Mouse (Mus musculus): ENCODE measurements around the gene Aatk. TPM values are rescaled to one million over a fixed set of nuclear protein-coding genes. Genes with fewer than 3 reads are reported as not detected.
A peak's percentile ranks its signal among the peaks of the same experiment; 100 is the strongest.

The Aatk gene
- total RNA-seq, 2 experiments from 2014 or later = 213 to 224 TPM

DNA sequence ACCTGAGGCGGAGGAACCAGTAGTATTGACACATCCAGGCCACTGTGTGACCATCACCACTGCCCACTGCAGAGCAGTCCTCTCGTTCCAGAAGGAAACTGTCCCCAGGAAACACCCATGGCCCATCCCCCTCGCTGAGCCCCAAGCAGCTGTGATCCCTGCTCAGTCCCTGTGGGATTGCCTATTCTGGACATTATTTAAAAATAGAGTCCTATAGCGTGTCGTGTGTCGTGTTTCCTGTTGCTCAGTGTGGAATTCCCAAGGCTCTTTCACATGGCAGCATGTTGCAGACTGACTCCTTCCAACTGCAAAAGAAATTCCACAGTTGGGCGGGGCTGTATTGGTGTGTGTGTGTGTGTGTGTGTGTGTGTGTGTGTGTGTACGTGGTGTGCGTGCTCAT, 5.3 kb upstream of the Aatk start:
- DNase-seq = no peak

DNA sequence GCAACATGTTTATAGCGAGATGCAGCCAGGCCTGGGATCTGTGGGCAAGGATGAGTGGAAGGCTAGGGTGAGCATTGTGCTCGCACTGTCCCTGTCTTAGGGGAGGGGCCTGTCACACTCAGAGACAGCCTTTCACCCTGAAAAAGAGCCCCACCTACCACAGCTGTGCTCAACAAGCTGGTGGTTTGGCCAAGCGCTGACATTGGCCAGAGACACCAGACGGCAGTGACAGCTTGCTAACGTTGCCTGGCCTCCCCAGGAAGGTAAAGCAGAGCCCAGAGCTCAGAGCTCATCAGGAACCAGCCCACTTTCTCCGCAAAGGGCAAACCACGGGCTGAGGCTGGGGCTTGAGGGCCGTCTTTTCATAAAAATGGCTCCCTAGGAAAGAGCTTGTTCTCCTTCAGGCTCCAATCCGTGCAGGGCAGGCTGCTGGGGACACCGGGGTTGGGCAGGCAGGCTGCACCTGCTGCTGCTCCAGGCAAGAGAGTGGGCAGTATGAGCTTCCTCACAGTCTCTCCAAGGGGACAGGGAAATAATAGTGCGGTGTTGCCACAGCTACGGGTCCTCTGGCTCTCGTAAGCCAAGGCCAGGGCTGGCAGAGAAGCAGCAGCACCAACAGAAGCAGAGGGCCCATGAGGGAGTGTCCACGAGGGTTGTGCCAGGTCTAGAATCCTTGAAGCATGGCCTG, 4.3 kb upstream of the Aatk start:
- DNase-seq = no peak

DNA sequence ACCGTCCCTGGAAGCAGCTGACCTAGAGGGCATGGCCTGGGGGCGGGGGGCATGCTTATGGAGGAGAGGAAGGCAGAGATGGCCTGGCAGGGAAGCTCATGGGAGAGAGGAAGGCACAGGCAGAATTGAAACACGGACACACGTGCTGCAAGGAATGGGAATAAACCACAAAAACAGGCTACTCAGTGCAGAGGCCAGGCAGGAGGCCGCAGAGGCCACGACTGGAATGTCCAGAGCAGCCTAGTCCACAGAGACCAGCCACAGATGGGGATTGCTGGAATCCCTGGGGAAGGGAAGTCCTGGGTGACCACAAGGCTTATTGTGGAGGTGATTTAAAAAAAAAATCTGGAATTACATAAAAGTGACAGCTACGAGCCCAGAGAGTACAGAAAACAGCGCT, 2.1 kb upstream of the Aatk start:
- no peak for DNase-seq

DNA sequence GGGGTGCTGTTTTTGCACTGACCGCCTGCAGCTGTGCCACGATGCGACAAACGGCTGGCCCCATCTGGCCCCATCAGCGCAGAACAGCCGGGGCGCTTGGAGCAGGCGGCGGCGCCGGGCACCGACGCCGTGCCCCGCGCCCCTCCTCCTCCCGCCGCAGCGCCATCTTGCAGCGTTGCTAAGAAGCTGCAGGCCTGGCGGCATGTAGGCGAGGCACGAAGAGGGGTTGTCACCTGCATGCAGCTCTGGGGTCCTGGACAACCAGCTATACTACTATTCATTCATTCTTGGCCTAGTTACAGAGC, 1.2 kb upstream of the Aatk start:
- DNase-seq = peak; percentile 61 to 62

DNA sequence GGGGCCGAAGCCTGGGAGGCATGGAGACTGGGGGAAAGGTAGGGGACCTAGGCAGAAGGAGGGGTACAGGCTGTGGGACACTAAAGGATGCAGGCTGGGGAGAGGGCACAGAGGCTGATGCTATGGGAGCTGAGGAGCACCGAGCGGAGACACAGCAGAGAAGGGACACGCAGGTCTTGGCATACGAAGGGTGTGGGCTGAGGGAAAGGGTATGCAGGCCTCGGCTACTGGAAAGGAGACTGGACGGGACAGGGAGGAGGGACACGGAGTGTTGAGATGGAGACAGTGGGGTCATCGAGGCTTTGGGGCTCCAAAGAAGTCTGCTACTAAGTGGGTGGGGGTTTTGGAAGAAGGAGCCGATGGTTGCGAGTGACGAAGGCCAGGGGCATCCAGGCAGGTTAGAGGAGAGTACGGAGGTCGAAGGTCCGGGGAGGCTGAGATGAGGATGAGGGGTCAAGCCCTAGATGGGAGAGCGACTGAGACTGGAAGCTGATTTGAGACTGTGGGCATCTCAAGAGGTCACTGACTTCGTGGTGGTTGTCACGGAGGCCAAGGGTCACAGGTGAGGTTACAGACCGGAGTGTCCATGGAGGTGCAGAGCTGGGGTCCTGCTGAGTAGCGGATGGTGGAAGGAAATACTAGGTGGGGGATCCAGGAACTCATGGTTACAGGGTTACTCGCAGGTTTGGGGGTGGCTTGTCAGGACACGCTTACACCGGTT, 724 bp upstream of the Aatk start:
- no peak for DNase-seq

DNA sequence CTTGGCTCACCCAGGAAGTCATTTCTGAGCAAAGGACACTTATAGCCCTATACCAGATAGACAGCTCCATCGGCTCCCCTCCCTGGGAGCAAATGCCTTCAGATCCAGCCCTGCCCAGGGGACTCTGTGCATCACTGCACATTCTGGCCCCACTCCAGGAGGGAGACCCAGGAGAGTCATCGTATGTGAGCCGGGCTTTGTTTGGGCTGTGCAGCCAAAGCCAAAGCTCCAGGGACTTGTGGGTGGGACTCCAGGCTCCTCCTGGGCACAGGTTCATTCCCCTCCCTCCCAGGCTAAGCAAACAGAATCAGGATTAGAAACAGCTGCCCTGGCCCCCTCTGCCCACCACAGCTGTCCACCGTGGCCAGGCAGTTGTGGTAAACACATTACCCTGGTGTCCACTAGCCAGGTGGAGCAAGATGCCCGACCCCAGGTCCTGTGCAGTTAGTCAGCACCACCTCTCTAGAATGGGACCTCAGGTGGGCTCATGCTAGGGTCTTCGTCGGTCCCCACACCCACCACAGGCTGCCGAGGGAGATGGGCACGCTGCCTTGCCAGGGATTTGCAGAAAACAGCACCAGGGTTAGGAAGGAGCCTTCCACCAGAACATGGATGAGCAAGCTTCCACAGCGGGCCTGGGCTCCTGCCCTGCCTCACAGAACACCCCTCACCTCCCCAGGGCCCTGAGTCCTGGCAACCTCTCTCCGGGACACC, 971 bp downstream of the Aatk start:
- no peak for DNase-seq

DNA sequence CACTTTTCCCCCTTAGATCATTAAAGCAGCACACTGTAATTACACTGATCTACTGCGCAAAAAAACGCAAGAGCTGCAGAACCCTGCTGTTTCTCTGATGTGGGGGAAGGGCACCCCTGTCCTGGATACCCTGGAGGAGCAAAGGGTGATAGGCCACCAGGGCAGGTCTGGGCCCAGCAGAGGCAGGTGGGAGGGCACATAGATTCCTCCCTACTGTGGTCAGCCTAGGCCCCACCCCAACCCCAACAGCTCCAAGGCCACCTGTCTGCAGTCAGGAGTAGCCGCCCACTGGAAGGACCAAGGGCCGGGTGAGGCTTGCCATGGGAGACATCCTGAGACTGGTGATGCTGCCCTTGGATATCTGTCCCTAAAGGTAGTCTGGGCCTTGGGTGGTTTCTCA, 1.6 kb downstream of the Aatk start:
- no peak for DNase-seq

DNA sequence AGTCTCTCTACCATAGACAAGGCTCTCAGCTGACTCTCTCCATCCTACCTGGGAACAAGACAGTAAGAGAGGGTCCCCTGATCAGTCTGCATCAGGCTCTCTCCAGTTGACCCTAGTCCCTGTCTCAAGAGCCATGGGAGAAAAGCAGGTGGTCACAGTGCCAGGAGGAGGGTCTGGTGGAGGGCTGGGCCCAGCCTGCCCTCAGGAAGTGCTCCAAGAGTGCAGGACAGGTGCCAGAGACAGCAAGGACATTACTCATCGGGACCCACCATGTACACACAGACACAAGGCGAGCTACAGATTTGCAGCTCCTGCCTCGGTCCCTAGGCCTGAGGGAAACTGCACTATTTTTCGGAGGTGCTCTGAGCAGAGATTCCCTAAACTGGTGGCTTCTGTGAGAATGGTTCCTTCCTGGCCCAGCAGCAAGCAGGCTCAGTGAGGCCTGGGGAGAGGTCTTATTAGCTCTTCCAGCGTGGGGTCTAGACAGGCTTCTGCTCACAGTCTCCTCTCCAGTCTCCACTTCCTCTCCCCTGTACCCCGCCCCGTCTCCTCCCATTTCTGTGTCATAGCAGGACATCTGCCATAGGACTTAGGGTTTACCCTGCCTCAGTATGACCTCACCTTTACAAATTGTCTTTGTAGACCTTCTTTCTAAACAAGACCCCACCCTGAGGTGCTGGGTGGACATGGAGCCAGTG, 4.7 kb downstream of the Aatk start:
- DNase-seq = no peak

DNA sequence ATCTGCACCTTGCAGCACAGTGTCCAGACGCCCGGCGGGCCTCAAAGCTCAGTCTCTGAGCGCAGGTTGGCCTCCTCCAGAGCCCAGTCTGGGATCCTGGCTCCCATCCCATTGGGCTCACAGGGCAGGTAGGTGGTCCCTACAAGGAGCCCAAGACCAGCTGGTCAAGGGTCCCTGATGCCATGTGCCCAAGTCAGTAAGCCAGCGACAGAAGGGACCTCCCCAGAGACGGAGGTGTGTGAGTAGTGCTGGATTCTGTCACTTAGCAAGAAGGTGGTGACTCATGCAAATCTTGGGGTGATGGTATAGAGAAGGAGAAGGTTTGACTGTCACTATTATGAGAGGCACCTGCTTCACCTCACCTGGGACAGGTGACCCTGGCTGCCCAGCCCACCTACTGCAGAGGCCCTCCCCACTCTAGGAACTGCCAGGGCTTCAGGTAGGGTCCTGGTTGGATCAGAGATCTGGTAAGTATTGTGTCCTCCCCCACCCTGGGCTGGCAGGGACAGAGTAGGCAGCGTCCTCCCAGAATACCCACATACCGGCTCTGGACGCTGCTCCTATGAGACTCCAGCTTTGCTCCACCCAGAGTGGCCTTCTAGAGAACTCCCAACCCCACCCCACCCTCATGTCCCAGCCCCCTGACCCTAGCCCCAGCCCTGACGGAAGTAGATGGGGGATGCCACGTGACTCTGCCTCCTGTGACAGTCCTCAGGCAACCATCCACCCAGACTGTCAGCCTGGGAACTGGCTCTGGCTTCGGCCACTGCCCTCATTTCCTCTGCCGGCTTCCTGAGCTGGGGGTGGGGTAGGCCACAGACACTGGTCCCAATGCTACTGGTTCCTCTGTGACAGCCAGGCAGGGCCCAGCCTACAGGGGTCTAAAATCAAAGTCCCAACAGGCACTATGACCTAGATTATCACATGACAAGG, 5.5 kb downstream of the Aatk start:
- peak in 1 of 2 experiments; percentile 63 for DNase-seq

DNA sequence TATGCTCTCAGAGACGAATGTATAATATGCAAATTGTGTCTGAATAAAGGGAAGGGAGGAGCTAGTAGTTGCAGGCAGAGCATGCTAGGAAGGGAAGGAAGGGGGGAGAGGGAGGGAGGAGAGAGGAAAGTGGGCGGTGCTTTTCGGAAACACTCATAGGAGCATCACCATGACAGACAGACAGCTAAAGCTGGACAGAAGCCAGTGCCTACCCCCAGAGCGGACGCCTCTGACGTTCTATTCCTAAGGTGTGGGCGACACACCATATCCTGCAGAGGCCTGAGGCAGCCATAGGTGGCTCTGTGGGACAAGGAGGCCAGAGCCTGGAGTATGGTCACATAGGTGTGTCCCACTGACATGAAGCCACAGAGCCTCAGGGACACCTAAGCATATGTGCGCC, 6.5 kb downstream of the Aatk start:
- DNase-seq = peak in 1 of 2 experiments; percentile 57

DNA sequence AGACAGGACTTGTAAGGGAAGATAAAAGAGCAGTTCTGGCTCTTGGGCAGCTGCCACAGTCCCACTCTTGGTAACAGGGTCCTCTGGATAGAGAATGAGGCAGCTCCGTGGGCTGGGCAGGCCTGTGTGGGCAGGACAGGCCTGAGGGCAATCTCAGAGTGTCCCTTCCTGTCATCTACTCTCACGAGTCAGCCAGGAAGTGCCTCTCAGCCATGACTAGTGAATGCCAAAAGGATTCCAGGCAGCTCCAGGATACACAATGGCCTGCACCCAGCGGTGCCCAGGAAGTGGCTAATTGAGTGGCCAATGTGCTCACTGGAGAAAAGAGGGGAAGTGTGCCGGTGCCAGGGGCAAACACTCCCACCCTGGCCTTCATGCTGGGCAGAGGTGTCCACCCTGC, 7.4 kb downstream of the Aatk start:
- DNase-seq = no peak

DNA sequence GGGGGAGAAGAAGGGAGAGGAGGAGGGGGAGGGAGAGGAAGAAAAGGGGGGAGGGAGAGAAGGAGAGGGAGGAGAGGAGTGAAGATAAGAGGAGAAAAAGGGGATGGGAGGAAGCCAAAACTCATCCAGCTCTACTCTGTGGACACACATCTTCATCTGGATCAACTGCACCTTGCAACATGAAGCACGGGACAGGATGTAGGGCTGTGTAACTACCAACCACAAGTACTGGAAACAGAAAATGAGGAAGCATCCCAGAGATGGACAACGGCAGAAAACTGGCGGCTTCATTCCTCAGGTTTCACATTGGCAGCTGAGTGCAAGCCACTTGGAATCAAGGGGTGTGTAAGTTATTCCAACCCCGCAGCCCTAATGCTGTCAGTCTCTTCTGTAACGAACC, 12.2 kb downstream of the Aatk start:
- DNase-seq = no peak

DNA sequence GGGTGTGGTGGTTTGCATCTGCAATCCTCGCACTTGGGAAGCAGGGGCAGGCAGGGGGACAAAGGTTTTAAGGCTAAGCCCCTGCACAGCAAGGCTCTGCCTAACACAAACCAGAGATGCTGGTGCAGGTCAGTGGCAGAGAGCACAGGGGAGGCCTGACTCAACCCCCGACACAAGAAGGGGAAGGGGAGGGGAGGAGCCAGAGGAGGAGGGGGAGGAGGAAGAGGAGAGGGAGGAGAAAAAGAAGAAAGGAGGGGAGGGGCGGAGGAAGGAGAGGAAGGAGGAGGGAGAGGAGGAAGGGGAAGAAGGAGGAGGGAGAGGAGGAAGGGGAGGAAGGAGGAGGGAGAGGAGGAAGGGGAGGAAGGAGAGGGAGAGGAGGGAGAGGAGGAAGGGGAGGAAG, 12.7 kb downstream of the Aatk start:
- DNase-seq = no peak

DNA sequence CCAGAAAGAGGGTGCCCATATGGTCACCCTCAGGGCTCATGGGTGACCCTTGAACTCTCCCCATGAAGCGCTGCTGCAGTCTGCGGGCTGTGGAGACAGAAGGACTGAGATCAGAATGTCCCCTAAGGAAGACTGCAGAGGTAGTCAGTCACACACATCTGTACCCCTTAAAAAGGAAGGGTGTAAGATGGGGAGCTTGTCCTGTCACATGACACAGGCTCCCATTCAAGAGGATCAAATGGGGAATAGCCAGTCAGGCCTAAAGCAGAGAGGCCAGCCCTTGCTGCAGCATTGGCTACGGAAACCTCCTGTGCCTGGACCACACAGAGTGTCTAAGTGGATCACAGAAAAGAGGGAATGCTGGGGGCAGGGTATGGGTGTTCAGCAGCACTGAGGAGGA, 13.5 kb downstream of the Aatk start:
- DNase-seq = no peak

DNA sequence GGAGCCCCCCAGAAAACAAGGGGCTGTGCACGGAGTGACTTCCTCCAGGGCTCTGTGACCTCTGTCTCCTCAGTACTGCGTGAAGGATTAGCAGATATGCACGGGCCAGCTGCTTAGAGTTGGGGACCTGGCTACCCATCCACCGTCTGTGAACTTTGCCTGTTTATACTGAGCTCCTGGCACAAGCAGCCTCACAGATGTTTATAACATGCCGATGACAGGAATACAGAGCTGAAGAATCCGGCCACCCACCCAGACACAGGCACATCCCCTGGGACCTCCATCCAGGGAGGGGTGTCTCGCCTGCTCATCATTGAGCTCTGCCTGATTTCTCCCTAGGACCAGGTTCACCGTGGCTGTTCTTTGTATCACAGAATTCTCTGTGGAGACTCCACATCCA, 14.9 kb downstream of the Aatk start:
- DNase-seq = no peak

DNA sequence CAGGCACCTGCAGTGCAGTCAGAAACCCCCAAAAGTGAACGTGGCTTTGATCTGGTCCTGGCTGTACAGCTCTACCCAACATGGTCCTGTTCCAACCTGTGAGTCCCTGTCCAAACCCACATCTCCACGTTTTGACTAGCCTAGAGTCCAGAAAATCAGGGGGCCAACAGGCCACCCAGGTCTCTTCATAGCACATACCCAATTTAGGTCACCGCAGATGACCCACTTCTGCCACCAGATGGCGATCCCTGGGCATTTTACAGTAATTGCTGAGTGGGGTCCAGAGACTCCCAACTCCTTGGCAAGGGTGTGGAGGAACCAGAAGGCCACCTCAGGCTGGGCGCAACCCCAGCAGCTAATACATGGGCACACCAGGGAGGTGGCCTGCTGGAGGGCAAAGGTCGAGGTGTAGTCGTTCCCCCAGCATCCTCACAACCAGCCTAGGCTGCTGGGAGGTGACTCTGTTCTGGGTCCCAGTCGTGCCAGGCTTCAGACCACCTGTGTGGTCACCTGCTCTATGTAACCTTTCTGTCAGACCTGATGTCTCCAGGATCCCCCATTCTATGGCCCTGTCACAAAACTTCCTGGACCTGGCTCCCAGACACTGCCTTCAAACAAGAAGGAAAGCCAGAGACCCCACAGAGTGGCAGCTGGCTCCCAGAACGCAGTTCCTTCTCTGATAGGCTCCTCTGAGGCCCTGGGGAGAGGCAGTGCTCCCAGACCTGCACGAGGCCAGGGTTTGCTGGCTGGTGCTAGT, 16.6 kb downstream of the Aatk start:
- no peak for DNase-seq

DNA sequence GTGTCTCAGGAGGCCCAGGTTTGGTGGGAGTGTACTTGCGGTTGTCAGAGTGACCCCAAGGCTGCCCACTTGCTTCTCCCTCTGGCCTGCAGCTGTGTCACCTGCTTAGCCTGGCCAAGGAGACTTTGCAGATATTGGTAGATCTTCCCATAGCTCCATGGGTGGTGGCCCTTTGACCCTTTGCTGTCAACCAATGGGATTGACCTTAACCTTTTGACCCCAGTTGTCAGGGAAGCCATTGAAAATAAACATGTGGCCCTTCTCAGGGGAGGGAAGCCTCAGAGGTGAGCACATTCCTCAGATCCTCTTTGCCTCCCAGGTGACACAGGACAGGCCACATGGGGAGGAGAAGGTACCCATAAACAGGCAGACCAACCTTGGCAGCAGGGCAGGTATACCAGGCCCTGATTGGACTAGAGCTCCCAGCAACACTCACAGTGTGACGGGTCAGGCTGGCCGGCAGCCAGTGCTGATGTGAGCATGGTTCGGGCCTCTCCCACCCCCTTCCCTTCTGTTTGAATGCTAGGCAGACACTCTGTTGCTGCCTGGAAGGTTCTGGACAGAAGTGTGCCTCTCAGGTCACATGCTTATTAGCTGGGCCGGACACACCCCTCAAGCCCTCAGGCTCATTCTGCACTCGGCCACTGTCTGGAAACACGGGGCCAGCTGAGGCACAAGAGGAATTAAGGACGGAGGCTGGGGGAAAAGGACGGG, 17.4 kb downstream of the Aatk start:
- no peak for DNase-seq

DNA sequence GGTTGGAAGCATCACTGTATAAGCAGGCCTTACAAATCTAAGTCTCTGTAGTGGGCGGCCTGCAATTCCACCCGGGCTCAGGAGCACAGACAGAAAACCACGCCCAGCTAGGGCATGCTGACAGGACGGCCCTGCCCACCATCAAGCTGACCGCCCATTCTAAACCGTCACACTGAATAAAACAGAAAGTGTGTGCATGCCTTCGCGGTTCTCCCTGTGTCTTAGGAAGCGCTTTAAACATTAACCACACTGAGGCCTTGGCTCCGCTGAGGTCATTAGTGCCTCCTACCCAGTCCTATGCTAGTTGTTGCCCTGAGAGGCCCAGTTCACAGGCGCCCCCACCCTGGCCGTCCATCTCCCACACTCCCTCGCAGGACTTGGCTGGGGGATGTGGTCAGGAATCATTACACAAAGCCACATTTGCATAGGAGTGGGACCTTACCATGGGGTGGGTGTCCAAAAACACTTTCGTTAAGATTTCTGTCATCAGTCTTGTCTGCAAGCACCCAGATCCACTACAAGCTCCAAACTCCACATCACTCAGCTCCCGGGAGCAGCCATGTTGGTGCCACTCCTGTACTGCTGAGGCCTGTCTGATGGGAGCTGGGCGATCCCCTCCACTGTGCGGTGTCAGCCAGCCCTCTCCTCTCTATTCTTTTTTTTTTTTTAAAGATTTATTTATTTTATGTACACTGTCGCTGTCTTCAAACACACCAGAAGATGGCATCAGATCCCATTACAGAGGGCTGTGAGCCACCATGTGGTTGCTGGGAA, 18.5 kb downstream of the Aatk start:
- DNase-seq = no peak

DNA sequence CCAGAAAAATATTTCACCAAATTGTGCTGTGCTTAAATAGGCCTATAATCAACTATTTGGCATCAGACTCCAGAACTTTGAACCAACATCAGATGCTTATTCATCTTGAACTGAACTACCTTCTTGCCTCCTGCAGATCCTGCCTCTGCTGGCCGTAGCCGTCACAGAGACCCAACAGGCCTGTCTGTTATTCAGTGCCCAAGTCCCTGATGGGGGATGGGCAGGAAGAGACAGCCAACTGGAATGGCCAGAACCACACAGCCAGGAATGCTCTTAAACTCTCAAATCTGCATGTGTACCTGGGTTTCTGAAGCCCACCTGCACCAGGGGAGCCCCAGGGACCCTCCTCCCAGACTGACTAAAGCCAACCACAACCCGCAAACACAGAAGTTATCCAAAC, 20.0 kb downstream of the Aatk start:
- no peak for DNase-seq

DNA sequence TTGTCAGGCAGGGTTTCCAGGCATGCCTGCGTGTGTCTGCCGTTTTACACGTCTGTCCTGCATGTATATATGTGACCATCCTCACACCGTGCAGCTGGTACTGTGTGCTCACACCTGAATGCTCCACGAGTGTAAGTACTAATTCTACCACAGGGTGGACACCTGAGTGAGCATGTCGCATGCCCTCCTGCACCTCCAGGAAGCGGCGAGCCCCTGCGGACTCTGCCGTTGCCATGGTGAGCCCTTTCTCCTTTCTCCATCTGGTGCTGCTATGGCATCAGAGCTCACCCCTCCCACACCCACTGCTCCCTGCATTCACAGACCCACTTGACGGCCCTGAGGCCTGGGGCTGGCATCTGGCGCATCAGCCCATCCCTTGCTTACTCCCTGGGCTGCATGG, 24.1 kb downstream of the Aatk start:
- DNase-seq = no peak
